Mouse (Mus musculus) hindbrain, embryonic 10.5 days (tissue): ENCODE measurements around the gene Aqp7. TPM values are rescaled to one million over a fixed set of nuclear protein-coding genes. Genes with fewer than 3 reads are reported as not detected.

Experiments used
- DNase-seq: peaks from one replicate; pipeline ENCODE4 v3.0.0-alpha.2; 2017; ENCODE audit warnings: low spot score
- H3K27ac ChIP-seq: fragments of 300-500 bp; sonication (generic); 2 replicates; pipeline ENCODE4 v1.5.1; 2016; ENCODE audit warnings: mild to moderate bottlenecking, moderate library complexity
- H3K27me3 ChIP-seq: fragments of 300-500 bp; sonication (generic); 2 replicates; pipeline ENCODE4 v1.6.1; 2016; ENCODE audit warnings: mild to moderate bottlenecking; ENCODE audit not compliant: poor library complexity, insufficient read depth, severe bottlenecking
- H3K36me3 ChIP-seq: fragments of 300-500 bp; sonication (generic); 2 replicates; pipeline ENCODE4 v1.6.1; 2016; ENCODE audit warnings: mild to moderate bottlenecking, moderate library complexity
- H3K4me1 ChIP-seq: fragments of 300-500 bp; sonication (generic); replicated peaks from 2 replicates; pipeline ENCODE4 v1.6.1; 2016; ENCODE audit warnings: mild to moderate bottlenecking
- H3K4me3 ChIP-seq: fragments of 300-500 bp; sonication (generic); 2 replicates; pipeline ENCODE4 v1.5.1; 2016; ENCODE audit warnings: mild to moderate bottlenecking, moderate library complexity
- H3K9me3 ChIP-seq: fragments of 300-500 bp; sonication (generic); 2 replicates; pipeline ENCODE4 v1.6.1; 2016; ENCODE audit warnings: mild to moderate bottlenecking, moderate library complexity
- WGBS: fragments of 180-500 bp; shearing (Covaris S2); methylation state at CpG from one replicate; pipeline ENCODE4 v1.1.7; 2016; 5-methylcytosine and 5-hydroxymethylcytosine counted together
- polyA plus RNA-seq: library from polyadenylated mRNA; unstranded; fragments of >200 nt; fragmentation: Nextera tagmentation; extraction: Ambion mirVana; gene quantifications from 2 replicates; pipeline ENCODE4 v1.2.1, GENCODE M21; 2016

Aqp7 gene
- polyA plus RNA-seq, 1 experiment from 2014 or later: not detected

DNA sequence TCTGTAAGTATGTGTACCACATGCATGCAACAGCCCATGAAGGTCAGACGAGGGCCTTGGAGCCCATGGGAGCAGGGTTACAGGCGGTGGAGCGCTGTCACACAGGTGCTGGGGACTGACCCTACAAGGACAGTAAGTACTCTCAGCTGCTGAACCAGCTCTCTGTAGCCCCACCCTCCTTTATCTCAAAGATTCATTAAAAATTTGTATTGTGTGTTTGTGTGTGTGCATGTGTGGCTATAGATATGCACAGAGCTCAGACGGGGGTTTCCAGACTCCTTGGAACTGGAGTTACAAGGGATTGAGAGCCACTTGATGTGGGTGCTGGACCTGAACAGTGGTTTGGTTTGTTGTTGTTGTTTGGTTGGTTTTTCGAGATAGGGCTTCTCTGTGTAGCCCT is 33.8 kb upstream of the Aqp7 start:
- H3K36me3 ChIP-seq: no peaks in the 10 kb centered on the region
- no peak for DNase-seq
- H3K9me3 ChIP-seq: no peaks in the 10 kb centered on the region
- H3K27ac ChIP-seq: no peak overlapping the region
- H3K27me3 ChIP-seq: no peaks in the 10 kb centered on the region
- 85% methylated on average over 5 of the region's 5 CpGs for WGBS
- no peak overlapping the region for H3K4me3 ChIP-seq
- H3K4me1 ChIP-seq: no peaks in the 10 kb centered on the region

DNA sequence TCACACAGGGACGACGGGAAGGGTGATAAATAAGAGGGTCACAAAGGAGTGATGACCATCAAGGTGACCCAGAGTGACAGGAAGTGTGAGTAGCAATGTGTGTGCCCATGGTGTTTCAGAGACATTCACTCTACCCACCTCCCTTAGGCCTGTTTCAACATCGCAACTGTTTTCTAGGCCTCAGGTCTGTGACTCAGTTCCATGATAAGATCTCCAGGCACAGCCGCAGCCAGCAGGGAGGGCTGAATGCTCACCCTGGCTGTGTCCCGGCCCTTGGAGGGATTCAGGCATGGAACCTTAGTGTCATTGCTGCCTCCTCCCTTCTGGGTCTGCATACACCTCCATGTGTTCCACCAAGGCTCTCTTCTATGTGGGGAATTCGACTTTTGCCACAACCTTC is 30.8 kb upstream of the Aqp7 start:
- H3K9me3 ChIP-seq: no peaks in the 10 kb centered on the region
- no peak overlapping the region for H3K27ac ChIP-seq
- H3K27me3 ChIP-seq: no peaks in the 10 kb centered on the region
- H3K4me1 ChIP-seq: no peaks in the 10 kb centered on the region
- no peaks in the 10 kb centered on the region for H3K36me3 ChIP-seq
- no peak for DNase-seq
- WGBS: 74% methylated on average over 6 of the region's 6 CpGs
- H3K4me3 ChIP-seq: no peak overlapping the region

GRCm38 (mm10) chr4:41074461-41074860 is 26.5 kb upstream of the Aqp7 start:
- Histone ChIP-seq H3K27me3 (no peaks in the 10 kb centered on the region), H3K36me3 (no peaks in the 10 kb centered on the region), H3K9me3 (no peaks in the 10 kb centered on the region), H3K27ac (no peak overlapping the region), H3K4me1 (no peaks in the 10 kb centered on the region), H3K4me3 (no peak overlapping the region)
- DNase-seq: no peak
- WGBS: 78% methylated on average over 6 of the region's 6 CpGs

- Histone ChIP-seq H3K27me3 (no peaks in the 10 kb centered on the region), H3K9me3 (no peaks in the 10 kb centered on the region)
- 82% methylated on average over 12 of the region's 12 CpGs for WGBS
Observed at GRCm38 (mm10) chr4:41073008-41073817, 25.3 kb upstream of the Aqp7 start.

GRCm38 (mm10) chr4:41071500-41072429 is 23.8 kb upstream of the Aqp7 start:
- Histone ChIP-seq H3K4me1 (no peaks in the 10 kb centered on the region), H3K36me3 (no peaks in the 10 kb centered on the region), H3K9me3 (no peaks in the 10 kb centered on the region), H3K27ac (no peak overlapping the region), H3K4me3 (no peak overlapping the region), H3K27me3 (no peaks in the 10 kb centered on the region)
- 87% methylated on average over 14 of the region's 14 CpGs for WGBS
- no peak for DNase-seq

More at GRCm38 (mm10) chr4:41073008-41073817, 25.3 kb upstream of the Aqp7 start:
- Histone ChIP-seq H3K36me3 (no peaks in the 10 kb centered on the region), H3K4me3 (no peak overlapping the region), H3K4me1 (no peaks in the 10 kb centered on the region), H3K27ac (no peak overlapping the region)
- no peak for DNase-seq

DNA sequence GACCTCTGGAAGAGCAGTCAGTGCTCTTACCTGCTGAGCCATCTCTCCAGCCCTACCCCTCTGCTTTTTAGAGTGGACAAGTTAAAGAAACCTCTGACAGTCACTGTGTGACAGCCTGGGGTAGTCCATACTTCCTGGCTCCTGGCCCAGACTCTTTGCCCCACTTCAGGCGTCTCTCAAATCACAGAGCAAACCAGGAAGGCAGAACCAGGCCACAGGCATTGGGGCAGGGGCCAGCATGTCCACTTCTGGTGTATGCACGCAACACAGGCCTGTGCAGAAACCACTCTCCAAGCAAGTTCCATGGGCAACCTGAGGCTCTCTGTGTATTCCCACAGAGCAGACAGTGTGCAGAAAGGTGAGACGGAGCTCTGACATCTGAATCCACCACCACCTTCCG is 17.3 kb upstream of the Aqp7 start:
- Histone ChIP-seq H3K36me3 (no peaks in the 10 kb centered on the region), H3K27me3 (no peaks in the 10 kb centered on the region), H3K4me3 (no peak overlapping the region), H3K4me1 (peaks cover 7% of the 10 kb centered on the region), H3K9me3 (no peaks in the 10 kb centered on the region), H3K27ac (no peak overlapping the region)
- no peak for DNase-seq
- WGBS: 83% methylated on average over 4 of the region's 4 CpGs

DNA sequence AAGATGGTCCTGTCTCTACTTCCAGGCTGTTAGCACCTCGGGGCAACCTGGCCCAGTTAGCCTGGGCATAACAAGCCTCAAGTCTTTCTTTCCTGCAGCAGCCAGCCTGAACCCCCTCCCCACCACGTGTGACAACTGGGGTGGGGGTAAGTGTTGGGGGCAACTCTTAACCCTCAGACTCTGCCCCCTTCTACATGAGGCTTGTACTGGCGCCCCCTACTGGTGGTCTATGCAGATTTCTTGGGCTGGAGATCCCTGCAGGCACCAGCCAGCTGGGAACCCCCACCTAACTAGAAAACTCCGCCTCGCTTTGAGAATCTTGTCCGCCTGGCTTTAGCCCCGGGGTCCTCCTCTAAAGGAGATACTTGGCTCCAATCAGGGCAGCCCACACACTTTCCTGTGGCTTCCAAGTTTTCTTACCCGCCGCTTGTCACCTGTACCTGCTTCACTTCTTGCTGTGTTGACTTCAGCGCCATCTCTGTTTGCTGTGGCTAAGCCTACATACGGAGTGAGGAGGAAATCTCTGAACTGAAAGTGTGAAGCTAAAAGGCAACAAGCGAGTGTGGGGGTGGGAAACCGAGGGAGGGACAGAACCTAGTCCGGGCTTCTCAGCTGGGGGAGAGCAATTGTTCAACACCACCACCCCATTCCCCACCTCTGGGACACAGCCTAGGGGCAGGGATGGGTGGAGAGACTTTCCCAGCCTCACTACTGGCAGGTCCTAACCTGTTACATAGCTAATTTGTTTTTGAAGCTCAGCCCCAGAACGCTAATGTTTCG is 16.1 kb upstream of the Aqp7 start:
- Histone ChIP-seq H3K36me3 (no peaks in the 10 kb centered on the region), H3K4me3 (no peak overlapping the region), H3K27me3 (no peaks in the 10 kb centered on the region), H3K9me3 (no peaks in the 10 kb centered on the region), H3K4me1 (peaks cover 7% of the 10 kb centered on the region), H3K27ac (0 out of 2 replicates have a peak overlapping the region, but pooled peaks have one; percentile 6)
- peak; percentile 31 for DNase-seq
- 16% methylated on average over 16 of the region's 16 CpGs for WGBS

- H3K9me3 ChIP-seq: no peaks in the 10 kb centered on the region
- H3K4me3 ChIP-seq: no peak overlapping the region
- H3K4me1 ChIP-seq: peaks cover 7% of the 10 kb centered on the region
- 62% methylated on average over 3 of the region's 3 CpGs for WGBS
- H3K36me3 ChIP-seq: no peaks in the 10 kb centered on the region
- no peaks in the 10 kb centered on the region for H3K27me3 ChIP-seq
- no peak overlapping the region for H3K27ac ChIP-seq
- no peak for DNase-seq
Observed at GRCm38 (mm10) chr4:41063351-41063750, 15.4 kb upstream of the Aqp7 start.

GRCm38 (mm10) chr4:41057361-41057760 is 9.4 kb upstream of the Aqp7 start:
- Histone ChIP-seq H3K4me1 (no peaks in the 10 kb centered on the region), H3K9me3 (no peaks in the 10 kb centered on the region), H3K27me3 (no peaks in the 10 kb centered on the region), H3K27ac (no peak overlapping the region), H3K4me3 (no peak overlapping the region), H3K36me3 (no peaks in the 10 kb centered on the region)
- DNase-seq: no peak
- 84% methylated on average over 8 of the region's 9 CpGs for WGBS

DNA sequence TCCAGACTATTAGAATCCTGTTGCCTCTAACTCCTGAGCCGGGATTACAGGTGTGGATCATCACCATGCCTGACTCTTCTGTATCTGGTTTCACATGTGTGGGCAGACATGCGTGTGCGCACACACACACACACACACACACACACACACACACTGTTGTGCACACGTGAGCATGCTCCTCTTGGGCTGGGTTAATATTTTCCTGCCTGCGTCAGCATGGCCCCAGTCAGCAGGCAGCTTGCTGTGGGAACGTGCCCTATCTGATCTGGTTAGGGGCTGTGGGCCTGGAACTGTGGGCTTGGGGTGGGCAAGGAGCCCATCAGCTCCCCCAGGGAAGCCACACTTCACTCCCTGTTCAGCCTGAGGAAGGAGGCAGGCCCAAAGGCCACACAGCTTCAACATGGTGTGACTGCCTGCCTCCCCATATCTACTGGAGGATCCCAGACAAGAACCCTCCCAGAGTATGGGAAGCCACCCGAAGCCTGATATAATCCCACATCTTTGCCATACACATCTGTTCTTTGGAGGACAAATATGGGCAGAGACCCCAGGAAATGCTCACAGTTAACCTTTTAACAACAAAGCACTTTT is 8.9 kb upstream of the Aqp7 start:
- Histone ChIP-seq H3K4me3 (no peak overlapping the region), H3K27me3 (no peaks in the 10 kb centered on the region), H3K4me1 (no peaks in the 10 kb centered on the region), H3K36me3 (no peaks in the 10 kb centered on the region), H3K9me3 (no peaks in the 10 kb centered on the region), H3K27ac (no peak overlapping the region)
- 66% methylated on average over 7 of the region's 7 CpGs for WGBS
- no peak for DNase-seq

DNA sequence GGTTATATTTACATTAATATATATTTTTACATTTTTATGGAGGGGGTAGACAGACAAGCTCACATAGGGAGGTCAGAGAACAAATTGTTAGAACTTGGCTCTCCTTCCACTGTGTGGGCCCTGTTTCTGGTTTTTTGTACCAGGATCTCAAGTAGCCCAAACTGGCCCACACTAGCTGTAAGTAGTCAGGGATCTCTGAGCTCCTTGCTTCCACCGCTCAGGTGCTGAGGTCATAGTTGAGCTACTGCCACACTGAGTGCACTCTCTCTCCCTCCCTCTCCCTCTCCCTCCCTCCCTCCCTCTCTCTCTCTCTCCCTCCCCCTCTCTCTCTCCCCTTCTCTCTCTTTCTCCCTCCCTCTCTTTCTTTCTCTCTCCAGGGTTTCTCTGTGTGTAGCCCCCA is 8.3 kb upstream of the Aqp7 start:
- DNase-seq: no peak
- Histone ChIP-seq H3K4me1 (no peaks in the 10 kb centered on the region), H3K27me3 (no peaks in the 10 kb centered on the region), H3K9me3 (no peaks in the 10 kb centered on the region), H3K27ac (no peak overlapping the region), H3K36me3 (no peaks in the 10 kb centered on the region), H3K4me3 (no peak overlapping the region)
- 39% methylated on average over 1 of the region's 1 CpGs for WGBS

DNA sequence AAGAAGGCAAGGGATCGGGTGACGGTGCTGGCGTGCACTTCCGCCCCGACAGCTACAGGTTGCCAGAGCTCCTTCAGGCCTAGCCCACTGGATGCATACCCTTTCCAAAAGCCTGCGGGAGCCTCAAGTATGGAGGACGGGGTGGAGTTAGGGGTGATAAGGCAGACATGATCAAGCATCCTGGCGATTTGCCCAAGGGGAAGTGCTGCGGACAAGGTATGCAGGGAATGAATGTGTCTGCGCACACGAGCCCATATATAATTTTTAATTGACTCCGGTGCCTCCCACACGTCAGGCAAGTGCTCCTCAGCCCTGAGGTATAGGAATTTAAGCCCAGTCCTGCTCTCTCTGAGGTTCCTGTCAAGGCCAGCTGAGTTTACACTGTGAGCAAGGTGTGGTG is 7.2 kb upstream of the Aqp7 start:
- H3K36me3 ChIP-seq: no peaks in the 10 kb centered on the region
- 82% methylated on average over 13 of the region's 13 CpGs for WGBS
- no peak for DNase-seq
- no peak overlapping the region for H3K4me3 ChIP-seq
- no peaks in the 10 kb centered on the region for H3K27me3 ChIP-seq
- no peak overlapping the region for H3K27ac ChIP-seq
- peaks cover 4% of the 10 kb centered on the region for H3K4me1 ChIP-seq
- H3K9me3 ChIP-seq: no peaks in the 10 kb centered on the region
